Comparison of ENCODE assay signal across 8 mouse cellular contexts in the genomic region with DNA sequence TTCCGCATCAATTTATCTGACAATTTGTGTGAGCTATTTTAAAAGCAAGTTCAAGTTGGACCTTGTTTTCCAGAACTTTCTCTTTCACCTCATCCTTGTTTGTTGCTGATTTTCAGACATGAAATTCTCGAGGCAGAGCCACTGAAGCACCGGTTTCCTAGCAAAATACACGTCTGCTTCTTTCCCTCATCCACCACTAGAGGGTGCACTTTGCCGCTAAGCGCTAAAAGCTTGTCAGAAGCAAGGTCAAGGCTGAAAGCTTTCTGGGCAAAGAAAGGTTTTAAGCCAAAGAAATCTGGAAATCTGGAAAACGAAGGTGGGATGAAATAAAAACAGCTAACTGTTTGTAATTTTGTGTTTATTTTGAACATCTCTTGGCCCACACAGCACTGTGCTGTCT. TPM values are rescaled to one million over a fixed set of nuclear protein-coding genes. Genes with fewer than 3 reads are reported as not detected.
A peak's percentile ranks its signal among the peaks of the same experiment; 100 is the strongest.
DNase-seq lines count a peak whose midpoint lies in the region; ATAC-seq and TF ChIP-seq lines count a peak whose summit lies in the region.

No protein-coding gene starts in this region.

- no peak overlapping the region for H3K9ac ChIP-seq in hindbrain, embryonic 14.5 days
- no peak overlapping the region for H3K9ac ChIP-seq in hindbrain, embryonic 16.5 days (ENCODE audit: low read depth, low read length)

- DNase-seq in hindbrain, embryonic 14.5 days (ENCODE audit: low spot score): peak; percentile 98
- DNase-seq in adipocyte (ENCODE audit: low spot score): peak; percentile 92
- peak; percentile 74 to 87 for DNase-seq in heart, postnatal 14 days
- peak; percentile 35 to 86 for DNase-seq in left cerebral cortex, adult 9 months (ENCODE audit: low spot score in 2 of 2)
- peak; percentile 47 for DNase-seq in ovary, adult 18-20 months (ENCODE audit: low spot score)
- peak; percentile 76 for DNase-seq in thymus, adult 2 months

- TF ChIP-seq CTCF in cortical plate, adult 2 months (IDR thresholded peaks at IDR 0.05; ENCODE audit: extremely low read depth, insufficient read depth, low read length): peak; percentile 97
- no peak for TF ChIP-seq CTCF in thymus, adult 2 months (IDR thresholded peaks at IDR 0.05; ENCODE audit: borderline replicate concordance, control insufficient read depth, extremely low read depth, insufficient read depth, low read length, poor library complexity)

- 0 out of 2 replicates have a peak, but pooled peaks cover 6% of the 10 kb centered on the region for H3K4me1 ChIP-seq in hindbrain, embryonic 14.5 days (replicated peaks; ENCODE audit: control insufficient read depth, insufficient read depth, low read length)
- H3K4me1 ChIP-seq in hindbrain, embryonic 16.5 days (ENCODE audit: control insufficient read depth, insufficient read depth, low read depth, low read length): peaks cover 2% of the 10 kb centered on the region; the same call in 1 of the 2 replicates
- H3K4me1 ChIP-seq in cortical plate, adult 2 months (ENCODE audit: control insufficient read depth, insufficient read depth, low read length): no peaks in the 10 kb centered on the region; the same call in 1 of the 2 replicates
- peaks cover 17% of the 10 kb centered on the region for H3K4me1 ChIP-seq in thymus, adult 2 months (replicated peaks; ENCODE audit: control insufficient read depth, insufficient read depth, low read length)

- no peaks in the 10 kb centered on the region for H3K36me3 ChIP-seq in hindbrain, embryonic 14.5 days (replicated peaks; ENCODE audit: control insufficient read depth, insufficient read depth)
- H3K36me3 ChIP-seq in hindbrain, embryonic 16.5 days (ENCODE audit: control insufficient read depth, insufficient read depth, low read length): no peaks in the 10 kb centered on the region
- H3K36me3 ChIP-seq in thymus, adult 2 months (ENCODE audit: control insufficient read depth, insufficient read depth, low read length): no peaks in the 10 kb centered on the region

- TF ChIP-seq POLR2A in cortical plate, adult 2 months (IDR thresholded peaks at IDR 0.05; ENCODE audit: extremely low read depth, insufficient read depth, low read length): no peak
- TF ChIP-seq POLR2A in thymus, adult 2 months (IDR thresholded peaks at IDR 0.05; ENCODE audit: control insufficient read depth, extremely low read depth, insufficient read depth, low read length, poor library complexity): no peak

- H3K9me3 ChIP-seq in hindbrain, embryonic 14.5 days (ENCODE audit: control insufficient read depth, low read length): no peaks in the 10 kb centered on the region
- no peaks in the 10 kb centered on the region; the same call in 1 of the 2 replicates for H3K9me3 ChIP-seq in hindbrain, embryonic 16.5 days (ENCODE audit: control insufficient read depth, low read length)

- no peak overlapping the region for H3K4me2 ChIP-seq in hindbrain, embryonic 14.5 days (replicated peaks)
- no peak overlapping the region for H3K4me2 ChIP-seq in hindbrain, embryonic 16.5 days (ENCODE audit: low read length)

- no peak overlapping the region for H3K27ac ChIP-seq in hindbrain, embryonic 14.5 days
- no peak overlapping the region for H3K27ac ChIP-seq in hindbrain, embryonic 16.5 days (ENCODE audit: low read depth, low read length)
- H3K27ac ChIP-seq in cortical plate, adult 2 months (ENCODE audit: insufficient read depth, low read length): no peak overlapping the region
- H3K27ac ChIP-seq in thymus, adult 2 months (ENCODE audit: control insufficient read depth, insufficient read depth, low read length): no peak overlapping the region

- H3K4me3 ChIP-seq in hindbrain, embryonic 14.5 days (replicated peaks; ENCODE audit: low read length): no peak overlapping the region
- H3K4me3 ChIP-seq in hindbrain, embryonic 16.5 days (ENCODE audit: low read length): no peak overlapping the region
- no peak overlapping the region for H3K4me3 ChIP-seq in cortical plate, adult 2 months (ENCODE audit: insufficient read depth, low read length)
- no peak overlapping the region for H3K4me3 ChIP-seq in thymus, adult 2 months (ENCODE audit: control insufficient read depth, insufficient read depth, low read length)

- ATAC-seq in hindbrain, embryonic 14.5 days (ENCODE audit: low FRiP score): no peak
- ATAC-seq in hindbrain, embryonic 16.5 days: no peak

- 9% methylated on average over 7 of the region's 7 CpGs for WGBS in hindbrain, embryonic 14.5 days
- WGBS in hindbrain, embryonic 16.5 days: 10% methylated on average over 7 of the region's 7 CpGs
- 7% methylated on average over 7 of the region's 7 CpGs for WGBS in thymus, adult 2 months

- intact Hi-C loops in heart, postnatal 14 days (cut with DNase I): loop anchor here (1.0 to 10.0 kb wide), 2 partner anchors 117 to 375 kb away; no protein-coding TSS in a partner anchor

- H3K27me3 ChIP-seq in hindbrain, embryonic 14.5 days (ENCODE audit: control insufficient read depth, insufficient read depth, low read length): peaks cover 8% of the 10 kb centered on the region; the same call in 1 of the 2 replicates
- 0 out of 2 replicates have a peak, but pooled peaks cover 2% of the 10 kb centered on the region for H3K27me3 ChIP-seq in hindbrain, embryonic 16.5 days (replicated peaks; ENCODE audit: control insufficient read depth, insufficient read depth, low read length)
- no peaks in the 10 kb centered on the region; the same call in 1 of the 2 replicates for H3K27me3 ChIP-seq in thymus, adult 2 months (ENCODE audit: control insufficient read depth, insufficient read depth, low read length)

RNA-seq across cellular contexts. Expression of a gene that starts 27.0 kb away (rescaled TPM):
- polyA plus RNA-seq in hindbrain, embryonic 14.5 days (2014; fragmentation: Nextera tagmentation; extraction: Ambion mirVana): 11.6 and 11.8 TPM in 2 replicates
- polyA plus RNA-seq in hindbrain, embryonic 16.5 days (2015; fragmentation: Nextera tagmentation; extraction: Ambion mirVana): 12.3 and 13.2 TPM in 2 replicates
- polyA plus RNA-seq in cortical plate, adult 2 months (2012; rRNA removed): 2.3 and 2.5 TPM in 2 replicates
- 1 to 10 TPM; 6.0 to 6.3 TPM for total RNA-seq in heart, postnatal 14 days (2021)
- 15.1 and 22.9 TPM in 2 replicates for polyA plus RNA-seq in thymus, adult 2 months (2012; rRNA removed)

RNA-seq across cellular contexts. Expression of a gene that starts 33.6 kb away (rescaled TPM):
- 16.7 and 17.2 TPM in 2 replicates for polyA plus RNA-seq in hindbrain, embryonic 14.5 days (2014; fragmentation: Nextera tagmentation; extraction: Ambion mirVana)
- 12.8 and 13.4 TPM in 2 replicates for polyA plus RNA-seq in hindbrain, embryonic 16.5 days (2015; fragmentation: Nextera tagmentation; extraction: Ambion mirVana)
- polyA plus RNA-seq in cortical plate, adult 2 months (2012; rRNA removed): 31.5 and 32.8 TPM in 2 replicates
- total RNA-seq in heart, postnatal 14 days (2021): 100 to 1,000 TPM; 140 to 142 TPM
- polyA plus RNA-seq in thymus, adult 2 months (2012; rRNA removed): 15.7 and 16.0 TPM in 2 replicates

Comparison
In these comparisons a context has a peak if more than half of its experiments do, and no peak if none do; other contexts are left out.
1. DNase-seq: peak in every context shown above with its lines; median percentile 98 in hindbrain, embryonic 14.5 days; 92 in adipocyte; 80 in heart, postnatal 14 days; 76 in thymus, adult 2 months; 60 in left cerebral cortex, adult 9 months; 47 in ovary, adult 18-20 months.